25 mouse cellular contexts compared by ENCODE assay signal in the genomic region with DNA sequence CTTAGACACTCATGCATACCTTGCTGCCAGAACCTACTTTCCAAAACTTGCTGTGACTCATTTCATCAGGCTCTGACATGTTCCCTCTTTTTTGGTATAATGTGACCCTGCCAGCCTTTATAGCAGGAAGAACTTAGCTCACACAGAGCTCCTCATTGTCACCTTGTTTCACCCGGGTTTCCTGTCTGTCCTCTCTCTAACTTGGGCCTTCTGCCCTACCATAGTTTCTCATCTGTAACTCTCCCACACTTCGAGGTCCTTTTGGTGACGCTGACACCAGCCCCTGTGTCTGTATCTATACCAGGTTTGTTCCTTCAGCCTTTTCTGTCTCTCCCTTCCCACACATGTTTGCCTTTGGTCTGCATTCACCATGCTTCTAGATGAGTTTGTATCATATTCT.
DNase-seq lines count a peak whose midpoint lies in the region; ATAC-seq and TF ChIP-seq lines count a peak whose summit lies in the region.
"Had no signal": no experiment of that assay in that cellular context is flagged by ENCODE, and none has a peak within 500 bp of the region (broad histone marks: within the 10 kb centered on the region; RNA-seq: fewer than 3 reads in every experiment).

No protein-coding gene starts in this region.

- peaks cover 22% of the 10 kb centered on the region for H3K4me1 ChIP-seq in kidney, embryonic 16.5 days (ENCODE audit: insufficient read depth, low read length)
- peaks cover 11% of the 10 kb centered on the region; the same call in 1 of the 2 replicates for H3K4me1 ChIP-seq in kidney, adult 2 months (ENCODE audit: control insufficient read depth, insufficient read depth, low read length)

- no peak overlapping the region for H3K4me3 ChIP-seq in kidney, embryonic 16.5 days (ENCODE audit: low read length)
- H3K4me3 ChIP-seq in kidney, adult 2 months (ENCODE audit: insufficient read depth, low read depth, low read length), result no peak overlapping the region
- H3K4me3 ChIP-seq: embryonic facial prominence, embryonic 12.5 days; embryonic facial prominence, embryonic 15.5 days; gastrocnemius, adult 2 months; heart, embryonic 13.5 days had no signal

- peak overlapping the region; percentile 78 for H3K27ac ChIP-seq in kidney, embryonic 16.5 days (ENCODE audit: low read length)
- H3K27ac ChIP-seq in kidney, adult 2 months (ENCODE audit: insufficient read depth, low read depth, low read length), result no peak overlapping the region
- H3K27ac ChIP-seq: embryonic facial prominence, embryonic 12.5 days; embryonic facial prominence, embryonic 15.5 days; gastrocnemius, adult 2 months; heart, embryonic 13.5 days; hindbrain, embryonic 14.5 days; hindbrain, postnatal 0 days had no signal

- H3K9me3 ChIP-seq in kidney, embryonic 16.5 days (ENCODE audit: low read length), result no peaks in the 10 kb centered on the region
- H3K9me3 ChIP-seq: embryonic facial prominence, embryonic 12.5 days; embryonic facial prominence, embryonic 15.5 days; G1E; heart, embryonic 13.5 days had no signal

- TF ChIP-seq CTCF in kidney, adult 2 months (conservative IDR thresholded peaks at IDR 0.05; ENCODE audit: insufficient read depth, insufficient read length, low read depth, low read length), result no peak

- no peak for ATAC-seq in kidney, embryonic 16.5 days (ENCODE audit: low FRiP score, low TSS enrichment)
- ATAC-seq: forebrain, embryonic 14.5 days; forebrain, postnatal 0 days; hindbrain, postnatal 0 days had no signal

- no peak overlapping the region for H3K4me2 ChIP-seq in kidney, embryonic 16.5 days (replicated peaks; ENCODE audit: low read depth, low read length)
- H3K4me2 ChIP-seq: embryonic facial prominence, embryonic 12.5 days; embryonic facial prominence, embryonic 15.5 days; heart, embryonic 13.5 days; hindbrain, embryonic 14.5 days had no signal

- TF ChIP-seq POLR2A in kidney, adult 2 months (IDR thresholded peaks at IDR 0.05; ENCODE audit: low read depth, low read length), result no peak

- H3K27me3 ChIP-seq in kidney, embryonic 16.5 days (ENCODE audit: insufficient read depth, low read length), result peaks cover 30% of the 10 kb centered on the region
- no peaks in the 10 kb centered on the region for H3K27me3 ChIP-seq in kidney, adult 2 months (replicated peaks; ENCODE audit: control insufficient read depth, insufficient read depth, low read length)
- H3K27me3 ChIP-seq: CH12.LX; embryonic facial prominence, embryonic 12.5 days; embryonic facial prominence, embryonic 15.5 days; heart, embryonic 13.5 days had no signal

- no peaks in the 10 kb centered on the region for H3K36me3 ChIP-seq in kidney, embryonic 16.5 days (ENCODE audit: insufficient read depth, low read length)
- H3K36me3 ChIP-seq in kidney, adult 2 months (ENCODE audit: control insufficient read depth, insufficient read depth, low read length), result no peaks in the 10 kb centered on the region
- H3K36me3 ChIP-seq: embryonic facial prominence, embryonic 12.5 days; embryonic facial prominence, embryonic 15.5 days; G1E; heart, embryonic 13.5 days had no signal

- 22% methylated on average over 3 of the region's 3 CpGs for WGBS in kidney, embryonic 16.5 days
- WGBS in kidney, adult 2 months, result 34% methylated on average over 3 of the region's 3 CpGs

- no peak overlapping the region for H3K9ac ChIP-seq in kidney, embryonic 16.5 days (replicated peaks; ENCODE audit: low read length)
- H3K9ac ChIP-seq: embryonic facial prominence, embryonic 12.5 days; embryonic facial prominence, embryonic 15.5 days; forebrain, postnatal 0 days; heart, embryonic 13.5 days; hindbrain, embryonic 14.5 days had no signal

- peak; percentile 11 for DNase-seq in kidney, adult 18-20 months
- DNase-seq in kidney, adult 9 months, result no peak
- no peak for DNase-seq in kidney, adult 2 months
- DNase-seq in urinary bladder, postnatal 14 days (ENCODE audit: low spot score), result peak; percentile 27
- DNase-seq in urinary bladder, postnatal 10 days (ENCODE audit: low spot score), result no peak
- DNase-seq: B cell, adult 2 months; cerebellum, adult 11 months; cerebellum, adult 2 months; cerebellum, adult 9-11 months; cerebellum, postnatal 25 days; forebrain, postnatal 0 days; gastrocnemius, adult 2 months; gastrocnemius, postnatal 14 days; heart, adult 18-20 months; heart, postnatal 14 days; heart, postnatal 4 days had no signal

Comparison
In these comparisons a context has a peak if more than half of its experiments do, and no peak if none do; other contexts are left out.
1. DNase-seq: peak in kidney, adult 18-20 months (single experiment) and urinary bladder, postnatal 14 days (single experiment); none in kidney, adult 9 months (single experiment), kidney, adult 2 months (single experiment) and urinary bladder, postnatal 10 days (single experiment).